Mouse (Mus musculus): ENCODE data around the gene Pdzd2. TPM values are rescaled to one million over a fixed set of nuclear protein-coding genes. Genes with fewer than 3 reads are reported as not detected.

The Pdzd2 gene
- polyA plus RNA-seq, 1 experiment, result under 0.01 TPM

- no peak for TF ChIP-seq TAL1 (IDR thresholded peaks at IDR 0.05; ENCODE audit: low read length)
- TF ChIP-seq GATA1 (IDR thresholded peaks at IDR 0.05; ENCODE audit: low read length), result no peak
- no peaks in the 10 kb centered on the region for H3K27me3 ChIP-seq (ENCODE audit: control insufficient read depth)
- no peak overlapping the region for H3K4me3 ChIP-seq (replicated peaks)
- no peaks in the 10 kb centered on the region for H3K9me3 ChIP-seq (ENCODE audit: control insufficient read depth, low read length)
- H3K36me3 ChIP-seq (ENCODE audit: control insufficient read depth), result no peaks in the 10 kb centered on the region
- no peaks in the 10 kb centered on the region for H3K4me1 ChIP-seq (ENCODE audit: control insufficient read depth)
These were observed 125.7 kb downstream of the Pdzd2 start for GRCm38 (mm10) chr15:12614011-12614410.

GRCm38 (mm10) chr15:12612944-12613675 lies 126.6 kb downstream of the Pdzd2 start:
- no peaks in the 10 kb centered on the region for H3K36me3 ChIP-seq (ENCODE audit: control insufficient read depth)
- H3K27me3 ChIP-seq (ENCODE audit: control insufficient read depth), result no peaks in the 10 kb centered on the region
- H3K4me3 ChIP-seq (replicated peaks), result no peak overlapping the region
- no peaks in the 10 kb centered on the region for H3K4me1 ChIP-seq (ENCODE audit: control insufficient read depth)
- TF ChIP-seq TAL1 (IDR thresholded peaks at IDR 0.05; ENCODE audit: low read length) (no peak), GATA1 (IDR thresholded peaks at IDR 0.05; ENCODE audit: low read length) (no peak)
- no peaks in the 10 kb centered on the region for H3K9me3 ChIP-seq (ENCODE audit: control insufficient read depth, low read length)

- H3K27me3 ChIP-seq (ENCODE audit: control insufficient read depth), result no peaks in the 10 kb centered on the region
- no peak overlapping the region for H3K4me3 ChIP-seq (replicated peaks)
- no peaks in the 10 kb centered on the region for H3K4me1 ChIP-seq (ENCODE audit: control insufficient read depth)
- no peaks in the 10 kb centered on the region for H3K36me3 ChIP-seq (ENCODE audit: control insufficient read depth)
- peaks cover 4% of the 10 kb centered on the region; the same call in 1 of the 2 replicates for H3K9me3 ChIP-seq (ENCODE audit: control insufficient read depth, low read length)
- TF ChIP-seq TAL1 (IDR thresholded peaks at IDR 0.05; ENCODE audit: low read length), result no peak
- no peak for TF ChIP-seq GATA1 (IDR thresholded peaks at IDR 0.05; ENCODE audit: low read length)
These were observed 131.6 kb downstream of the Pdzd2 start for GRCm38 (mm10) chr15:12608090-12608489.

- no peak for TF ChIP-seq TAL1 (IDR thresholded peaks at IDR 0.05; ENCODE audit: low read length)
- no peak for TF ChIP-seq GATA1 (IDR thresholded peaks at IDR 0.05; ENCODE audit: low read length)
- Histone ChIP-seq H3K27me3 (ENCODE audit: control insufficient read depth) (no peaks in the 10 kb centered on the region), H3K36me3 (ENCODE audit: control insufficient read depth) (no peaks in the 10 kb centered on the region), H3K9me3 (ENCODE audit: control insufficient read depth, low read length) (peaks cover 4% of the 10 kb centered on the region; the same call in 1 of the 2 replicates), H3K4me1 (ENCODE audit: control insufficient read depth) (no peaks in the 10 kb centered on the region), H3K4me3 (replicated peaks) (no peak overlapping the region)
These were observed 133.4 kb downstream of the Pdzd2 start for GRCm38 (mm10) chr15:12606306-12606705.

- TF ChIP-seq GATA1 (IDR thresholded peaks at IDR 0.05; ENCODE audit: low read length), result no peak
- no peak for TF ChIP-seq TAL1 (IDR thresholded peaks at IDR 0.05; ENCODE audit: low read length)
- H3K9me3 ChIP-seq (ENCODE audit: control insufficient read depth, low read length), result peaks cover 4% of the 10 kb centered on the region; the same call in 1 of the 2 replicates
- H3K4me1 ChIP-seq (ENCODE audit: control insufficient read depth), result no peaks in the 10 kb centered on the region
- no peak overlapping the region for H3K4me3 ChIP-seq (replicated peaks)
- no peaks in the 10 kb centered on the region for H3K36me3 ChIP-seq (ENCODE audit: control insufficient read depth)
- no peaks in the 10 kb centered on the region for H3K27me3 ChIP-seq (ENCODE audit: control insufficient read depth)
These were observed 134.3 kb downstream of the Pdzd2 start for GRCm38 (mm10) chr15:12605239-12605993.

GRCm38 (mm10) chr15:12603674-12604073 lies 136.1 kb downstream of the Pdzd2 start:
- Histone ChIP-seq H3K4me3 (replicated peaks) (no peak overlapping the region), H3K36me3 (ENCODE audit: control insufficient read depth) (no peaks in the 10 kb centered on the region), H3K9me3 (ENCODE audit: control insufficient read depth, low read length) (peaks cover 4% of the 10 kb centered on the region; the same call in 1 of the 2 replicates), H3K4me1 (ENCODE audit: control insufficient read depth) (no peaks in the 10 kb centered on the region), H3K27me3 (ENCODE audit: control insufficient read depth) (no peaks in the 10 kb centered on the region)
- no peak for TF ChIP-seq TAL1 (IDR thresholded peaks at IDR 0.05; ENCODE audit: low read length)
- no peak for TF ChIP-seq GATA1 (IDR thresholded peaks at IDR 0.05; ENCODE audit: low read length)

- Histone ChIP-seq H3K4me3 (replicated peaks) (no peak overlapping the region), H3K4me1 (ENCODE audit: control insufficient read depth) (no peaks in the 10 kb centered on the region), H3K27me3 (ENCODE audit: control insufficient read depth) (no peaks in the 10 kb centered on the region), H3K36me3 (ENCODE audit: control insufficient read depth) (no peaks in the 10 kb centered on the region), H3K9me3 (ENCODE audit: control insufficient read depth, low read length) (no peaks in the 10 kb centered on the region)
- TF ChIP-seq TAL1 (IDR thresholded peaks at IDR 0.05; ENCODE audit: low read length), result no peak
- no peak for TF ChIP-seq GATA1 (IDR thresholded peaks at IDR 0.05; ENCODE audit: low read length)
These were observed 146.6 kb downstream of the Pdzd2 start for GRCm38 (mm10) chr15:12593094-12593493.

GRCm38 (mm10) chr15:12592628-12593027 lies 147.1 kb downstream of the Pdzd2 start:
- Histone ChIP-seq H3K9me3 (ENCODE audit: control insufficient read depth, low read length) (no peaks in the 10 kb centered on the region), H3K4me3 (replicated peaks) (no peak overlapping the region), H3K4me1 (ENCODE audit: control insufficient read depth) (no peaks in the 10 kb centered on the region), H3K36me3 (ENCODE audit: control insufficient read depth) (no peaks in the 10 kb centered on the region), H3K27me3 (ENCODE audit: control insufficient read depth) (no peaks in the 10 kb centered on the region)
- TF ChIP-seq GATA1 (IDR thresholded peaks at IDR 0.05; ENCODE audit: low read length) (no peak), TAL1 (IDR thresholded peaks at IDR 0.05; ENCODE audit: low read length) (no peak)

- no peak for TF ChIP-seq GATA1 (IDR thresholded peaks at IDR 0.05; ENCODE audit: low read length)
- TF ChIP-seq TAL1 (IDR thresholded peaks at IDR 0.05; ENCODE audit: low read length), result no peak
- Histone ChIP-seq H3K36me3 (ENCODE audit: control insufficient read depth) (no peaks in the 10 kb centered on the region), H3K4me3 (replicated peaks) (no peak overlapping the region), H3K27me3 (ENCODE audit: control insufficient read depth) (no peaks in the 10 kb centered on the region), H3K4me1 (ENCODE audit: control insufficient read depth) (no peaks in the 10 kb centered on the region), H3K9me3 (ENCODE audit: control insufficient read depth, low read length) (no peaks in the 10 kb centered on the region)
These were observed 151.1 kb downstream of the Pdzd2 start for GRCm38 (mm10) chr15:12588661-12589060.
